Mouse (Mus musculus): Measurements from ENCODE around the gene Asic2.

DNA sequence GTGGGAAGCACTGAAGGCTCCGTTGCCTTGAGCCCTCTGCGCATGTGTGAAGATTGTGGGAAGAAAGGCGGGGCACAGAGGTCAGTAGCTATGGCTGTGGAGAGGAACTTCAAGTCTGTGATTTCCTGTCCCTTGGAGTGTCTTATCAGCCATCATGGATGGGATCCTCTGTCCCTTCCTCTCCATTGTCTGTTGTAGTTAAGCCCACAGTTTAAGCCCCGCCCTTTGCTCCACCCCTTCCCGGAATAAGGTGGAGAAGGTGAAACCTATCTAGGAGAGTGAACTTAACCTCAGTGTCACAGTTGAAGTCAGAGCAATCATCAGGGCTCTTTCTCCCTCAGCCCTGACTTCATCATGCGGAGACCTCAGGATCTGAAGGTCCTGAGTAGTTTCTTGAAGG is 347.7 kb downstream of the Asic2 start:
- no peak for TF ChIP-seq POLR2A (IDR thresholded peaks at IDR 0.05; ENCODE audit: control insufficient read depth, extremely low read depth, insufficient read depth, low read length, poor library complexity)
- TF ChIP-seq CTCF (IDR thresholded peaks at IDR 0.05; ENCODE audit: borderline replicate concordance, control insufficient read depth, extremely low read depth, insufficient read depth, low read length, poor library complexity): no peak
